Mouse (Mus musculus) lung, postnatal 0 days (tissue): ENCODE measurements around the gene Clhc1.

ENCODE experiments used
- CTCF ChIP-seq: IDR thresholded peaks from 2 replicates; pipeline ENCODE4 v1.5.1; 2016; ENCODE audit warnings: antibody characterized with exemption, mild to moderate bottlenecking
- EP300 ChIP-seq: IDR thresholded peaks from 2 replicates; pipeline ENCODE4 v1.6.1; 2016; ENCODE audit warnings: antibody characterized with exemption, mild to moderate bottlenecking, control low read depth

GRCm38 (mm10) chr11:29626541-29626940 is 78.8 kb downstream of the Clhc1 start:
- TF ChIP-seq EP300 (no peak), CTCF (no peak)
